Mouse (Mus musculus) liver, postnatal 0 days (tissue): ENCODE data around the gene Nptxr. TPM values are rescaled to one million over a fixed set of nuclear protein-coding genes. Genes with fewer than 3 reads are reported as not detected.

Experiments
- ATAC-seq: fragments of 200-750 bp; cut with Nextera tagmentation; 2 replicates; pipeline ENCODE4 v1.8.0; 2017; ENCODE audit warnings: mild to moderate bottlenecking, moderate library complexity
- DNase-seq: peaks from one replicate; pipeline ENCODE4 v3.0.0-alpha.2; 2016
- H3K27ac ChIP-seq: fragments of 300-500 bp; sonication (generic); 2 replicates; pipeline ENCODE4 v1.5.1; 2014; ENCODE audit warnings: antibody characterized with exemption, moderate library complexity, mild to moderate bottlenecking, low read depth
- H3K27me3 ChIP-seq: fragments of 300-500 bp; sonication (generic); 2 replicates; pipeline ENCODE4 v1.6.1; 2014; ENCODE audit warnings: low read length, control low read depth, mixed read lengths; ENCODE audit not compliant: insufficient read depth
- H3K36me3 ChIP-seq: fragments of 300-500 bp; sonication (generic); replicated peaks from 2 replicates; pipeline ENCODE4 v1.6.1; 2014; ENCODE audit warnings: mild to moderate bottlenecking, control low read depth, low read length, moderate library complexity, mixed read lengths; ENCODE audit not compliant: insufficient read depth
- H3K4me1 ChIP-seq: fragments of 300-500 bp; sonication (generic); 2 replicates; pipeline ENCODE4 v1.6.1; 2014; ENCODE audit warnings: antibody characterized with exemption, mild to moderate bottlenecking, control low read depth; ENCODE audit not compliant: insufficient read depth
- H3K4me2 ChIP-seq: fragments of 300-500 bp; sonication (generic); 2 replicates; pipeline ENCODE4 v1.6.1; 2014; ENCODE audit warnings: low read depth, mild to moderate bottlenecking, low read length, moderate library complexity, mixed read lengths
- H3K4me3 ChIP-seq: fragments of 300-500 bp; sonication (generic); 2 replicates; pipeline ENCODE4 v1.5.1; 2014; ENCODE audit warnings: low read depth, low read length
- H3K9ac ChIP-seq: fragments of 300-500 bp; sonication (generic); replicated peaks from 2 replicates; pipeline ENCODE4 v1.6.1; 2014; ENCODE audit warnings: mild to moderate bottlenecking, moderate library complexity
- H3K9me3 ChIP-seq: fragments of 300-500 bp; sonication (generic); 2 replicates; pipeline ENCODE4 v1.6.1; 2016; ENCODE audit warnings: mild to moderate bottlenecking, control low read depth, low read length, mixed read lengths
- CTCF ChIP-seq: sonication (generic); IDR thresholded peaks from 2 replicates; pipeline ENCODE4 v1.5.1; 2016; ENCODE audit warnings: antibody characterized with exemption, low read depth
- EP300 ChIP-seq: IDR thresholded peaks from 2 replicates; pipeline ENCODE4 v1.6.1; 2016; ENCODE audit warnings: antibody characterized with exemption, low read depth, mild to moderate bottlenecking
- WGBS: fragments of 180-500 bp; shearing (Covaris S2); extraction: QIAGEN DNeasy Blood & Tissue Kit; methylation state at CpG from one replicate; pipeline ENCODE4 v1.1.7; 2014; ENCODE audit not compliant: insufficient replicate concordance; 5-methylcytosine and 5-hydroxymethylcytosine counted together
- polyA plus RNA-seq: library from polyadenylated mRNA; unstranded; fragments of >200 nt; fragmentation: Nextera tagmentation; extraction: Ambion mirVana; gene quantifications from 2 replicates; pipeline ENCODE4 v1.2.1, GENCODE M21; 2015

The Nptxr gene
- 0.09 and 0.13 TPM in 2 replicates for polyA plus RNA-seq

- Histone ChIP-seq H3K4me1 (peaks cover 11% of the 10 kb centered on the region; the same call in 1 of the 2 replicates), H3K4me3 (peak within 1 kb of the TSS; percentile 51), H3K4me2 (peak within 1 kb of the TSS; percentile 76), H3K27me3 (peaks cover 85% of the 10 kb centered on the region), H3K9ac (no peak within 1 kb of the TSS), H3K27ac (no peak within 1 kb of the TSS), H3K36me3 (no peaks in the 10 kb centered on the region), H3K9me3 (no peaks in the 10 kb centered on the region)
- ATAC-seq: 0 out of 2 replicates have a peak, but pooled peaks have one; percentile 10
- no peak for TF ChIP-seq CTCF
- no peak for TF ChIP-seq EP300
- 3% methylated on average over 47 of the region's 91 CpGs for WGBS
- DNase-seq: peak; percentile 23
Observed at GRCm38 (mm10) chr15:79804352-79805071, at the start of gene Nptxr. Gene Nptxr (minus strand): TSS chr15:79804766.

- no peak overlapping the region for H3K4me3 ChIP-seq
- H3K9ac ChIP-seq: no peak overlapping the region
- no peaks in the 10 kb centered on the region for H3K36me3 ChIP-seq
- DNase-seq: no peak
- no peak for ATAC-seq
- H3K27me3 ChIP-seq: no peaks in the 10 kb centered on the region
- peak; percentile 32; the same call in 1 of the 2 replicates for TF ChIP-seq CTCF
- no peak for TF ChIP-seq EP300
- H3K9me3 ChIP-seq: no peaks in the 10 kb centered on the region
- no peaks in the 10 kb centered on the region for H3K4me1 ChIP-seq
- H3K27ac ChIP-seq: no peak overlapping the region
- WGBS: 77% methylated on average over 2 of the region's 2 CpGs
- no peak overlapping the region for H3K4me2 ChIP-seq
Observed at GRCm38 (mm10) chr15:79850143-79850542, 45.6 kb upstream of the Nptxr start.

GRCm38 (mm10) chr15:79847100-79847499 lies 42.5 kb upstream of the Nptxr start:
- H3K4me3 ChIP-seq: no peak overlapping the region
- 41% methylated on average over 5 of the region's 5 CpGs for WGBS
- H3K9ac ChIP-seq: no peak overlapping the region
- H3K27ac ChIP-seq: no peak overlapping the region
- no peak overlapping the region for H3K4me2 ChIP-seq
- H3K27me3 ChIP-seq: no peaks in the 10 kb centered on the region
- no peak for TF ChIP-seq CTCF
- TF ChIP-seq EP300: no peak
- no peaks in the 10 kb centered on the region for H3K4me1 ChIP-seq
- no peaks in the 10 kb centered on the region for H3K36me3 ChIP-seq
- ATAC-seq: no peak
- DNase-seq: no peak
- no peaks in the 10 kb centered on the region for H3K9me3 ChIP-seq

GRCm38 (mm10) chr15:79845986-79846385 lies 41.4 kb upstream of the Nptxr start:
- no peak overlapping the region for H3K4me3 ChIP-seq
- ATAC-seq: no peak
- no peak overlapping the region for H3K9ac ChIP-seq
- H3K27ac ChIP-seq: no peak overlapping the region
- no peaks in the 10 kb centered on the region for H3K4me1 ChIP-seq
- WGBS: 61% methylated on average over 4 of the region's 4 CpGs
- no peaks in the 10 kb centered on the region for H3K27me3 ChIP-seq
- TF ChIP-seq EP300 (no peak), CTCF (no peak)
- H3K9me3 ChIP-seq: no peaks in the 10 kb centered on the region
- DNase-seq: no peak
- H3K36me3 ChIP-seq: no peaks in the 10 kb centered on the region
- no peak overlapping the region for H3K4me2 ChIP-seq

- no peak overlapping the region for H3K4me2 ChIP-seq
- H3K4me3 ChIP-seq: no peak overlapping the region
- ATAC-seq: no peak
- H3K9ac ChIP-seq: no peak overlapping the region
- H3K4me1 ChIP-seq: no peaks in the 10 kb centered on the region
- TF ChIP-seq EP300 (no peak), CTCF (no peak)
- H3K27me3 ChIP-seq: no peaks in the 10 kb centered on the region; the same call in 1 of the 2 replicates
- no peak for DNase-seq
- WGBS: 72% methylated on average over 3 of the region's 3 CpGs
- H3K36me3 ChIP-seq: no peaks in the 10 kb centered on the region
- H3K9me3 ChIP-seq: no peaks in the 10 kb centered on the region
- H3K27ac ChIP-seq: no peak overlapping the region
Observed at GRCm38 (mm10) chr15:79842985-79843384, 38.4 kb upstream of the Nptxr start.

GRCm38 (mm10) chr15:79840281-79840680 lies 35.7 kb upstream of the Nptxr start:
- no peak for TF ChIP-seq CTCF
- no peak for TF ChIP-seq EP300
- no peak overlapping the region for H3K9ac ChIP-seq
- no peaks in the 10 kb centered on the region for H3K9me3 ChIP-seq
- H3K4me3 ChIP-seq: no peak overlapping the region
- no peak overlapping the region for H3K4me2 ChIP-seq
- DNase-seq: no peak
- H3K36me3 ChIP-seq: no peaks in the 10 kb centered on the region
- no peak overlapping the region for H3K27ac ChIP-seq
- H3K4me1 ChIP-seq: no peaks in the 10 kb centered on the region
- no peak for ATAC-seq
- WGBS: 51% methylated on average over 2 of the region's 2 CpGs
- no peaks in the 10 kb centered on the region; the same call in 1 of the 2 replicates for H3K27me3 ChIP-seq
